Mouse (Mus musculus) myocyte (in vitro differentiated cells): ENCODE data around the gene Macrod1.

ENCODE experiments used
- CEBPB ChIP-seq: IDR thresholded peaks from 2 replicates; pipeline ENCODE4 v1.6.1; 2011; ENCODE audit warnings: mild to moderate bottlenecking, moderate library complexity; ENCODE audit not compliant: poor library complexity, insufficient read depth, severe bottlenecking
- POLR2A ChIP-seq: IDR thresholded peaks from one replicate; pipeline ENCODE4 v1.6.1; 2011; ENCODE audit warnings: low read depth, mild to moderate bottlenecking, control low read depth, moderate library complexity; ENCODE audit not compliant: insufficient read length

DNA sequence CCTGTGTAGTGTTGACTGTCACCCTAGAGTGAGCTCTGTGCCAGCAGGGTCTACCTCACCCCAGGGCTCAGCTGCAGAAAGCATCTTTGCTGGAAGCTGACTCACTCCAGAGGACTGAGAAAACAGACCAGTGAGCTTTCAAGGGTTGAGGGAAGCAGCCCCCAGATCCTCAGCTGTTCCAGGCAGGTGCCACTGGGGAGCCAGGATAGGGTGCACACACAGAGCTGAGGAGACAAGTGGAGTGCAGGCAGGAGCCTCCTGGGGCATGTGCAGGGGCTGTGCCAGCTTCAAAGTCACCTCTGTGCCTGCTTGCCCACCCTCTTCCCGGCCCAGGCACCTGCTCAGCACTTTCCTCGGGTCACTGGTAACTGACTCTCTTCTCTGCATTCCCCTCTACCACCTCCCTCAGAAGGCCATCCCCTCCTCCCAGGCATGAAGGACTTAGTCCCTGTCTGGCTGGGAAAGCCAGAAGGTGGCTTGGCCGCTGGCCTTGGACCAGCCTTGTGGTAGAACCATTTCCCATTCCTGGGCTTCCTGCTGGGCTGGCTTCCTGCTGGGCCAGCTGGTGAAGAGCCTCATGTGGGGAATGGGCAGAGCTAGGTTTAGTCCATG is 122.3 kb downstream of the Macrod1 start:
- no peak for TF ChIP-seq CEBPB
- TF ChIP-seq POLR2A, result no peak
